Mouse (Mus musculus) stomach, postnatal 0 days (tissue): ENCODE results near the gene Abhd15. TPM values are rescaled to one million over a fixed set of nuclear protein-coding genes. Genes with fewer than 3 reads are reported as not detected.
A peak's percentile ranks its signal among the peaks of the same experiment; 100 is the strongest.

Experiments used
- ATAC-seq: fragments of 200-750 bp; cut with Nextera tagmentation; 2 replicates; pipeline ENCODE4 v1.8.0; 2017; ENCODE audit not compliant: low FRiP score, low TSS enrichment
- DNase-seq: peaks from one replicate; pipeline ENCODE4 v3.0.0-alpha.2; 2016; ENCODE audit warnings: low spot score
- H3K27ac ChIP-seq: fragments of 300-500 bp; sonication (generic); replicated peaks from 2 replicates; pipeline ENCODE4 v1.5.1; 2014; ENCODE audit warnings: mild to moderate bottlenecking, control low read depth
- H3K27me3 ChIP-seq: fragments of 300-500 bp; sonication (generic); 2 replicates; pipeline ENCODE4 v1.6.1; 2014; ENCODE audit warnings: low read length; ENCODE audit not compliant: control insufficient read depth, insufficient read depth
- H3K36me3 ChIP-seq: fragments of 300-500 bp; sonication (generic); 2 replicates; pipeline ENCODE4 v1.6.1; 2014; ENCODE audit warnings: low read length, mixed read lengths; ENCODE audit not compliant: control insufficient read depth, insufficient read depth
- H3K4me1 ChIP-seq: fragments of 300-500 bp; sonication (generic); replicated peaks from 2 replicates; pipeline ENCODE4 v1.6.1; 2014; ENCODE audit warnings: antibody characterized with exemption; ENCODE audit not compliant: control insufficient read depth, insufficient read depth
- H3K4me2 ChIP-seq: fragments of 300-500 bp; sonication (generic); replicated peaks from 2 replicates; pipeline ENCODE4 v1.6.1; 2014; ENCODE audit warnings: low read depth, mild to moderate bottlenecking, control low read depth, moderate library complexity
- H3K4me3 ChIP-seq: fragments of 300-500 bp; sonication (generic); 2 replicates; pipeline ENCODE4 v1.5.1; 2014; ENCODE audit warnings: low read depth, low read length, control low read depth
- H3K9ac ChIP-seq: fragments of 300-500 bp; sonication (generic); 2 replicates; pipeline ENCODE4 v1.6.1; 2014; ENCODE audit warnings: mild to moderate bottlenecking, low read length, control low read depth, mixed read lengths
- H3K9me3 ChIP-seq: fragments of 300-500 bp; sonication (generic); 2 replicates; pipeline ENCODE4 v1.6.1; 2016; ENCODE audit warnings: low read length; ENCODE audit not compliant: control insufficient read depth
- CTCF ChIP-seq: IDR thresholded peaks from 2 replicates; pipeline ENCODE4 v1.5.1; 2016; ENCODE audit warnings: antibody characterized with exemption, low read depth, mild to moderate bottlenecking, moderate library complexity
- EP300 ChIP-seq: optimal IDR thresholded peaks from 2 replicates; pipeline ENCODE3; 2016; ENCODE audit warnings: antibody characterized with exemption
- WGBS: fragments of 180-500 bp; shearing (Covaris S2); extraction: QIAGEN DNeasy Blood & Tissue Kit; methylation state at CpG from one replicate; pipeline ENCODE4 v1.1.7; 2014; 5-methylcytosine and 5-hydroxymethylcytosine counted together
- polyA plus RNA-seq: library from polyadenylated mRNA; unstranded; fragments of >200 nt; fragmentation: Nextera tagmentation; extraction: Ambion mirVana; gene quantifications from 2 replicates; pipeline ENCODE4 v1.2.1, GENCODE M21; 2015

Abhd15 gene
- polyA plus RNA-seq, 1 experiment from 2014 or later = 1.9 TPM

- ATAC-seq (no peak), DNase-seq (peak; percentile 41)
- Histone ChIP-seq H3K4me1 (0 out of 2 replicates have a peak, but pooled peaks cover 5% of the 10 kb centered on the region), H3K4me3 (peak within 1 kb of the TSS; percentile 44), H3K27ac (peak within 1 kb of the TSS; percentile 18; the same call in 1 of the 2 replicates), H3K27me3 (no peaks in the 10 kb centered on the region), H3K9me3 (no peaks in the 10 kb centered on the region), H3K9ac (peak within 1 kb of the TSS; percentile 58), H3K36me3 (no peaks in the 10 kb centered on the region), H3K4me2 (peak within 1 kb of the TSS; percentile 96)
- WGBS = 12% methylated on average over 39 of the region's 39 CpGs
- no peak for TF ChIP-seq EP300
- no peak for TF ChIP-seq CTCF
These were observed 974 bp downstream of the Abhd15 start, which contains the start of gene Trp53i13 for GRCm38 (mm10) chr11:77515637-77516552. TSS of gene Trp53i13 (minus strand) at chr11:77515980.

GRCm38 (mm10) chr11:77516553-77517425 lies 1.9 kb downstream of the Abhd15 start:
- Histone ChIP-seq H3K9me3 (no peaks in the 10 kb centered on the region), H3K27ac (no peak overlapping the region), H3K4me2 (no peak overlapping the region), H3K9ac (no peak overlapping the region), H3K27me3 (no peaks in the 10 kb centered on the region), H3K4me3 (no peak overlapping the region), H3K4me1 (0 out of 2 replicates have a peak, but pooled peaks cover 5% of the 10 kb centered on the region), H3K36me3 (no peaks in the 10 kb centered on the region)
- TF ChIP-seq EP300 = no peak
- TF ChIP-seq CTCF = no peak
- DNase-seq (no peak), ATAC-seq (no peak)
- 74% methylated on average over 5 of the region's 5 CpGs for WGBS

GRCm38 (mm10) chr11:77518051-77518798 lies 3.3 kb downstream of the Abhd15 start:
- DNase-seq (no peak), ATAC-seq (no peak)
- Histone ChIP-seq H3K4me1 (0 out of 2 replicates have a peak, but pooled peaks cover 2% of the 10 kb centered on the region), H3K4me2 (no peak overlapping the region), H3K9ac (no peak overlapping the region), H3K36me3 (no peaks in the 10 kb centered on the region), H3K4me3 (no peak overlapping the region), H3K9me3 (no peaks in the 10 kb centered on the region), H3K27me3 (no peaks in the 10 kb centered on the region), H3K27ac (no peak overlapping the region)
- no peak for TF ChIP-seq EP300
- TF ChIP-seq CTCF = no peak
- WGBS = 84% methylated on average over 27 of the region's 27 CpGs

- Histone ChIP-seq H3K27me3 (no peaks in the 10 kb centered on the region), H3K36me3 (no peaks in the 10 kb centered on the region), H3K4me2 (no peak within 1 kb of the TSS), H3K27ac (0 out of 2 replicates have a peak within 1 kb of the TSS, but pooled peaks have one; percentile 8), H3K9me3 (no peaks in the 10 kb centered on the region), H3K9ac (no peak within 1 kb of the TSS), H3K4me1 (0 out of 2 replicates have a peak, but pooled peaks cover 2% of the 10 kb centered on the region), H3K4me3 (no peak within 1 kb of the TSS)
- ATAC-seq = no peak
- no peak for DNase-seq
- no peak for TF ChIP-seq EP300
- TF ChIP-seq CTCF = no peak
- 59% methylated on average over 5 of the region's 5 CpGs for WGBS
These were observed 4.1 kb downstream of the Abhd15 start, which contains the start of gene Gm10392 for GRCm38 (mm10) chr11:77519043-77519442. TSS of gene Gm10392 (minus strand) at chr11:77519198.
